In the genomic region with DNA sequence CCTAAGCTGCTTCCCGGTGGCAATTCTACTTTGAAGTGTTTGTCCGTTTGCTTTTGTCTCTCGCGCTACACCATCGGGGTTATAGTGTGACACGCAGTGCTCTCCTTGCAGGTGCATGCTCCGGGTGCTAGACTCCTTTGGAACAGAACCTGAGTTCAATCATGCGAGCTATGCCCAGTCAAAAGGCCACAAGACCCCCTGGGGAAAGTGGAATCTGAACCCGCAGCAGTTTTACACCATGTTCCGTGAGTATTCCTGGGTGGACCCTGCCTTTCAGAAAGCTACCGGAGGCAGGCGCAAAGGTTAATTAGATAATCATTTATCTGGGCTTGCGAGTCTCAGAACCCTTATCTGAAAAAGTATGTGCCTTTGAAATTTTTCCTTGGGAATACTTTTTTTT, we compare ENCODE assay signal across 28 mouse cellular contexts.
A peak's percentile ranks its signal among the peaks of the same experiment; 100 is the strongest.
DNase-seq lines count a peak whose midpoint lies in the region; ATAC-seq lines count a peak whose summit lies in the region.
"Had no signal": no experiment of that assay in that cellular context is flagged by ENCODE, and none has a peak within 500 bp of the region (broad histone marks: within the 10 kb centered on the region; RNA-seq: fewer than 3 reads in every experiment).

No protein-coding gene starts in this region.

- no peaks in the 10 kb centered on the region for H3K27me3 ChIP-seq in intestine, embryonic 16.5 days (replicated peaks; ENCODE audit: control insufficient read depth, insufficient read depth, low read length)
- H3K27me3 ChIP-seq in kidney, embryonic 15.5 days, result no peaks in the 10 kb centered on the region
- H3K27me3 ChIP-seq in hindbrain, embryonic 10.5 days (ENCODE audit: insufficient read depth, poor library complexity, severe bottlenecking), result no peaks in the 10 kb centered on the region
- H3K27me3 ChIP-seq in forebrain, embryonic 15.5 days, result no peaks in the 10 kb centered on the region
- H3K27me3 ChIP-seq: CH12.LX; heart, embryonic 13.5 days; limb, embryonic 12.5 days; Patski had no signal

- peak overlapping the region; percentile 83 for H3K27ac ChIP-seq in intestine, embryonic 16.5 days (ENCODE audit: low read length)
- peak overlapping the region; percentile 72 for H3K27ac ChIP-seq in kidney, embryonic 15.5 days
- no peak overlapping the region for H3K27ac ChIP-seq in hindbrain, embryonic 10.5 days
- H3K27ac ChIP-seq in forebrain, embryonic 15.5 days (replicated peaks), result no peak overlapping the region
- H3K27ac ChIP-seq: heart, embryonic 13.5 days; hindbrain, embryonic 14.5 days; limb, embryonic 12.5 days; macrophage had no signal

- H3K36me3 ChIP-seq in intestine, embryonic 16.5 days (ENCODE audit: control insufficient read depth, insufficient read depth, low read length), result no peaks in the 10 kb centered on the region
- peaks cover 4% of the 10 kb centered on the region; the same call in 1 of the 2 replicates for H3K36me3 ChIP-seq in kidney, embryonic 15.5 days
- peaks cover 32% of the 10 kb centered on the region for H3K36me3 ChIP-seq in hindbrain, embryonic 10.5 days
- peaks cover 4% of the 10 kb centered on the region for H3K36me3 ChIP-seq in forebrain, embryonic 15.5 days
- H3K36me3 ChIP-seq: G1E had no signal

- ATAC-seq in intestine, embryonic 16.5 days, result peak; percentile 67
- ATAC-seq in kidney, embryonic 15.5 days (replicated peaks; ENCODE audit: low FRiP score), result 0 out of 2 replicates have a peak, but pooled peaks have one; percentile 22
- no peak for ATAC-seq in megakaryocyte, adult 5-6 weeks (ENCODE audit: poor library complexity, severe bottlenecking)
- ATAC-seq in forebrain, embryonic 15.5 days (replicated peaks), result no peak
- ATAC-seq: activated CD4-positive, CD25-positive, alpha-beta regulatory T cell, adult 4 months; forebrain, embryonic 16.5 days; inflammation-experienced regulatory T-cells, adult 6 months; lung, postnatal 0 days; Patski had no signal

- peak overlapping the region; percentile 47 for H3K4me2 ChIP-seq in intestine, embryonic 16.5 days (ENCODE audit: low read depth, low read length)
- H3K4me2 ChIP-seq in kidney, embryonic 15.5 days, result no peak overlapping the region
- H3K4me2 ChIP-seq in forebrain, embryonic 15.5 days (replicated peaks), result no peak overlapping the region
- H3K4me2 ChIP-seq: heart, embryonic 13.5 days; hindbrain, embryonic 14.5 days; limb, embryonic 12.5 days; midbrain, embryonic 11.5 days had no signal

- H3K4me3 ChIP-seq in intestine, embryonic 16.5 days (ENCODE audit: low read length), result peak overlapping the region; percentile 25
- H3K4me3 ChIP-seq in kidney, embryonic 15.5 days (replicated peaks), result no peak overlapping the region
- H3K4me3 ChIP-seq in hindbrain, embryonic 10.5 days, result no peak overlapping the region
- no peak overlapping the region for H3K4me3 ChIP-seq in forebrain, embryonic 15.5 days
- H3K4me3 ChIP-seq: heart, embryonic 13.5 days; limb, embryonic 12.5 days had no signal

- peak; percentile 25 for DNase-seq in R1 (ENCODE audit: low read depth, low spot score)
- peak; percentile 75 to 91 for DNase-seq in kidney, postnatal 36 days
- DNase-seq in hindbrain, embryonic 10.5 days (ENCODE audit: low spot score), result no peak
- no peak for DNase-seq in cerebellum, postnatal 25 days
- DNase-seq: adrenal gland, postnatal 14 days; B cell, adult 2 months; cerebellum, adult 8-10 months; gastrocnemius, postnatal 14 days; heart, adult 18-20 months; layer of hippocampus, postnatal 36 days; right cerebral cortex, postnatal 4 days; thymus, adult 2 months had no signal

- WGBS in intestine, embryonic 16.5 days, result 63% methylated on average over 13 of the region's 13 CpGs
- 47% methylated on average over 13 of the region's 13 CpGs for WGBS in kidney, embryonic 15.5 days
- 76% methylated on average over 13 of the region's 13 CpGs for WGBS in hindbrain, embryonic 10.5 days
- 75% methylated on average over 13 of the region's 13 CpGs for WGBS in forebrain, embryonic 15.5 days

- peaks cover 18% of the 10 kb centered on the region for H3K4me1 ChIP-seq in intestine, embryonic 16.5 days (ENCODE audit: control insufficient read depth, insufficient read depth, low read length)
- H3K4me1 ChIP-seq in kidney, embryonic 15.5 days, result peaks cover 47% of the 10 kb centered on the region
- peaks cover 27% of the 10 kb centered on the region for H3K4me1 ChIP-seq in hindbrain, embryonic 10.5 days (replicated peaks)
- no peaks in the 10 kb centered on the region; the same call in 1 of the 2 replicates for H3K4me1 ChIP-seq in forebrain, embryonic 15.5 days
- H3K4me1 ChIP-seq: heart, embryonic 13.5 days had no signal

- no peak overlapping the region for H3K9ac ChIP-seq in intestine, embryonic 16.5 days (ENCODE audit: low read depth, low read length)
- H3K9ac ChIP-seq in kidney, embryonic 15.5 days, result no peak overlapping the region
- no peak overlapping the region for H3K9ac ChIP-seq in forebrain, embryonic 15.5 days (replicated peaks)
- H3K9ac ChIP-seq: heart, embryonic 13.5 days; hindbrain, embryonic 14.5 days; limb, embryonic 12.5 days had no signal

- no peaks in the 10 kb centered on the region for H3K9me3 ChIP-seq in intestine, embryonic 16.5 days (ENCODE audit: control insufficient read depth, low read length)
- H3K9me3 ChIP-seq in kidney, embryonic 15.5 days (replicated peaks), result no peaks in the 10 kb centered on the region
- no peaks in the 10 kb centered on the region for H3K9me3 ChIP-seq in hindbrain, embryonic 10.5 days
- no peaks in the 10 kb centered on the region for H3K9me3 ChIP-seq in forebrain, embryonic 15.5 days
- H3K9me3 ChIP-seq: heart, embryonic 13.5 days; limb, embryonic 12.5 days had no signal

Comparison
In these comparisons a context has a peak if more than half of its experiments do, and no peak if none do; other contexts are left out.
1. DNase-seq: peak in R1 (single experiment) and kidney, postnatal 36 days (2 of 2); none in hindbrain, embryonic 10.5 days (single experiment) and cerebellum, postnatal 25 days (0 of 2).
2. ATAC-seq: peak in intestine, embryonic 16.5 days (single experiment) and kidney, embryonic 15.5 days (single experiment); none in megakaryocyte, adult 5-6 weeks (single experiment) and forebrain, embryonic 15.5 days (single experiment).
3. H3K27ac ChIP-seq: peak in intestine, embryonic 16.5 days (single experiment) and kidney, embryonic 15.5 days (single experiment); none in hindbrain, embryonic 10.5 days (single experiment) and forebrain, embryonic 15.5 days (single experiment).